Mouse (Mus musculus) ovary, postnatal 36 days (tissue): Measurements from ENCODE around the gene Pllp.

Experiments used
- DNase-seq: peaks from one replicate; pipeline ENCODE4 v3.0.0; 2022; ENCODE audit warnings: low spot score, mixed read lengths

The Pllp gene

DNA sequence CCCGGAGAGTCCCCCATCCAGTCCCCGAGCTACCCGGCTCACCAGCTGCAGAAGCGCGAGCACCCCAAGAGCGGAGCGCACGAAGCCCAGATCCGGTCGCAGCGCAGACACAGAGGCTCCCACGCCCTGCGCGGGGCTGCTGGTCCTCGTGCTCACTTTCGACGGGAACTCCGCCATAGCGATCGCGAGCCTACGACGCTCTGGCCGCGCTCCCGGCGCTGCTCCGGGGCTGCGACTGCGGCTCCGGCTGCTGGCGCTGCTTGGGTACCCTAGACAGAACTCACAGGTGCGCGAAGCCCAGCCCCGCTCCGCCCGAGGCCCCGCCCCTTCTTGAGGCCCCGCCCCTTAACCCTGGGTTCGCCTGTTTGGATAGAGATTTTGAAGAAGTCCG, at the start of gene Pllp:
Pllp (minus strand) TSS at position 285 of the 391 bp plus-strand sequence.
- peak; percentile 43 for DNase-seq

DNA sequence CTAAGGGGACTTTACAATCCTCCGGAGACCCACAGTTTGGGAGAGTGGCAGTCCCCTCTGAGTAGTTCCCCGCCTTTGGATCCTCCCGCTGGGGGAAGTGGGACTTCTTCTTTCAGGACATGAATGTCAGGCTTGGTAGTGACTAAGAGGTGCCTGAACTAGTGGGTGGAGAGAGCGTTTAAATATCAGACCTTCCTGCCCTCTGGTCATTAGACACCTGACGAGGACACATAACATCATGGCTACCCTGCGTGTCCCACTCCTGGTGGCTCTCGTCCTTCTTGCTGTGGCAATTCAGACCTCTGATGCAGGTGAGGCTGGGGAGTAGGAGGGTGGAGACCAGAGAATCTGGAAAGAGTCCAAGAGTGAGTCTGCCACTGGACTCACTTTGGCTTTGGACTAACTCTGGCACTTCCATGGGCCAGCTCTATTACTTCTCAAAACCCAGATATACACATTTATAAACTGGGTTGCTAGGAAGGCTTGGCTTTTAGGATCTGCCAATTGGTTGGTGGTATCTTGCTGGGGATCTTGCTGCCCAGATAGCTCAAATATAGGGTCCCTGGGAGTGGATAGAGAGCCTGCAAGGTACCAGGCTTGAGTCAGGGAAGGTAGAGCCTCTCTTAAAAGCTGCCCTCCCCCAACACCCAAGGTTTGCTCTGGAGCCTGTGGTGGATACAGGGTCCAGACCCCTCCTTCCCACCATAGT, 49.6 kb upstream of the Pllp start, which contains the start of gene Ccl22:
Ccl22 (plus strand) TSS at position 115 of the 709 bp plus-strand sequence.
- DNase-seq: no peak

DNA sequence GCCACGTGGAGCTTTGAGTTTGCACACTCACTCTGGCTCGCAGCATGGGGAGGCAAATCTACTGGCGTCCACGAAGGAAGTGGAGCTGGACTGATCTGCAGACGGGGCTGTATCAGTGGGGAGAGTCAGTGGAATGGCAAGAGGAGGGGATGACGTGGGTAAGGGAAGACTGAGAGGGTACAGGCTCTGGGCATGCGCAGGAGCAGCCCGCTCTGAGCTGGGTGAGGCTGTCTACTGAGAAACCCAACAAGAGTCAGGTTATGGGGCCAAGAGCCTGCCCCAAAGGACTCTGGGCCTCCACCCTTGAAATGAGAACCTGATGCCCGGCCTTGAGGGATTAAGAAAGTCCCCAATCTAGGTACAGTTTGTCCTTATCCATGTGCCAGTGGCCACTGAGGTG, 48.9 kb upstream of the Pllp start:
- no peak for DNase-seq

DNA sequence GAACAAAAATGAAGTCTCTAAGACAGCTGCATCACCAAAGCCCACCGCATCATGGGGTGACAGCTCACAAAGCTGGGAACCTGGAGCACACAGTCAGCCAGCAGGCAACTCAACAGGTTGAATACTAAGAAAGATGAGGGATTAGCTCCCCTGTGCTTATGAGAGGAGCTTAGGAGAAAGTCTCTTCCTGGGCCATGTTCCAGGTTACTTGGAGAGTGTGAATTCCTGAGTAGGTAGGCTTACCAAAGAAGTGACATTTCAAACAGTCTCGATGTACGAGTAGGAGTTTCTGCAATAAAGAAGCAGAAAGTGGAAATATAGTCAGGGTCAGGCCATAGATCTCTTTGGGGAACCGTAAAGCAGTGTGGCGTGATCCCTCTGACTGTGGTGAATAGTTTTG, 48.4 kb upstream of the Pllp start:
- no peak for DNase-seq

DNA sequence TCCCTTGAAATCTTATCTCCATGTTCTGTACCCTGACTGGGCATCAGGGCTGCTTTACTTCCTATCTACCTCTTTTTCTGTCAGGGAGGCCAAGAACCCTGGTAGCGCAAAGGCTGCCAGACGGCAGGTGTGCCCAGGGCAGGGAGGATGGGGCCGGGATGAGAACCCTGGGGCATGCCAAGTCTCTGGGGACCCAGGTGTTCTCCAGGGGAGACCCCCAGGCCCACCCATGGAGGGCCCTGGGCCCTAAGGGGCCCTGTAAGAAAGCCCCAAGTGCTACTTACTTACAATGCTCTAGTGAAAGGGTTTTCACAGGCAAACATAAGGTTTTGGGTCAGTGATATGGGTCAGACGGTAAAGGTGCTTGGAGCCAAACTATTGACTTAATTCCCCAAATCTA, 45.6 kb upstream of the Pllp start:
- no peak for DNase-seq

DNA sequence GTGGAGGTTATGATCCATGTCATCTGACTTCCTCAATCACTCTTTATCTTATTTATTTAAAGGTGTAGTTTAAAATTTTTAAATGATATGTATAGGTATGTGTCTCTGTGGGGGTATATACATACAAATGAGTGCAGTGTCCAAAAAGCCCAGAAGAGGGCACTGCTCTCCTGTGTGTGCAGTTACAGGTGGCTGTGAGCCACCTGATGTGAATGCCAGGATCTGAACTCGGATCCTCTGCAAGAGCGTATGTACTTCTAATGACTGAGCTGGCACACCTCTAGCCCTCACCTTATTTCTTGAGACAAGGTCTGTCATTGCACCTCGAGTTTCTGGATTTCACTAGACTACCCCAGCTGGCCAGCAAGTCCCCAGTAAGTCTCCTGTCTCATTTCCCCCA, 44.5 kb upstream of the Pllp start:
- no peak for DNase-seq

DNA sequence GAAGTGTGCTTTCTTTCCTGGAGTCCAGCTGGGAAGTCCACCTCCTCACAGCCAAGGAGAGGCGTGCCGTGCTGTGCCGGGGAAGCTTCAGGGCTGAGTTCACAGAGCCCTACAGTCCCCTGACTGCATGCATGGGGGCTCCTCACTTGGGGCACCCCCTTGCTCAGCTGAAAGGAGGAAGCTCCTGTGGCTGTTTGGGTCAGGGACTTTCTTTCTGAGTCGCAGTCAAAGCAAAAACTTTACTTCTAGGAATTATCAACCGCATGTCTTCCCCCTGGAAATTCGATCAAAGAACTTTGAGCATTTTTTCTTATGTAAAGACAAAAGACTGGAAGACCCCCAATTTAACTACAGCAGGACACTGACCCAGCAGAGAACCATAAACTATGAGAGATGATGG, 43.8 kb upstream of the Pllp start:
- DNase-seq: no peak

DNA sequence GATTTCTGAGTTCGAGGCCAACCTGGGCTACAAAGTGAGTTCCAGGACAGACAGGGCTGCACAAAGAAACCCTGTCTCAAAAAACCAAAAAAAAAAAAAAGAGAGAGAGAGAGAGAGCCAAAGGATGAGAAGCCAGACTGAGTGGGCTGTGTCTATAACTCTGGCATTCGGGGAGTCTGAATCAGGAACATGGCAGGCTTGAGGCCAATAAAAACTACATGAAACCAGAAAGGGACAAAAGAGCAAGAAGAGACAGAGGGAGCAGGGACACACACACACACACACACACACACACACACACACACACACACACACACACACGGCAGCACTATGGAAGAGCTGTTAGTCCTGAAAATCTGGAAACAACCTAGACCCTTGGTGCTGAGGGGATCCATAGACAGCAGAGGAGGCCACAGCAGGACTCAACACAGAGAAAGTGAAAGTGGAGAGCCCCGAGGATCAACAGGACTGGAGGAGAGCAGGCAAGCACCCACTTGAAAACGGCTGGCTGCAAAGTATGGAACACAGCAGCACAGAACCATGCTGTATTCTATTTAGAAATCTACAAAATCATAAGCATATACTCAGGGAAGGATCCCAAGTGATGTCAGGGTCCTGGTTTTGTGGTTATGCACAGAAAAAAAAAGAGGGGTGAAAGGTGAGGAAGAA, 39.5 kb upstream of the Pllp start:
- DNase-seq: peak; percentile 17

DNA sequence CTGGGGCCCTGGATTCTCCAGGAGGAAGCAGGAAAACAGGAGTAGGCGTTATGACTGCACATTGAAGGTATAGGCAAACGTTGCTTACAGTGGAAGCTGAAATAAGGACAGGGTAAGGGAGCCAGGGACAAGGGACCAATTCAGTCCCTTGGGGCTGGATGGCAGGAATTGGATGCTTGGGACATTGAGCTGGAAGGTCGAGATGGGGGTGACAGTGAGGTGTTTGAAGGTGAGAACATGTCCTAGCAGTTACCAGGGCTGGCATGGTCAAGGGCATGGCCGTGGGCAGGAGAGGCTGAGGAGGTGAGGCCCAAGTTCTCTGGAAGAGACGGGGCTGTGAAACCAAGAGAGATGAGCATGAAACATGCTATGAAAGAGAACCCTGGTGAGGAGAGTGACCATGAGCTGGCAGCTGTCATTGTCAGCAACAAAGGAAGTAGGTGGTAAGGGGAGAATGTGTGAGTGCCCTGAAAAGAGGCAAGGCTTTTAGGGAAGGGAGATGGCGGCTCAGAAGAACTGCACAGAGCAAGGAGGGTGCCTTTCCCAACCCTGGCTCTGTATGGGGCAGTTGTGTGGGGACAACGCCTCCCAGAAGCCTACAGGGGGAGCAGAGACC, 38.8 kb upstream of the Pllp start:
- DNase-seq: no peak

DNA sequence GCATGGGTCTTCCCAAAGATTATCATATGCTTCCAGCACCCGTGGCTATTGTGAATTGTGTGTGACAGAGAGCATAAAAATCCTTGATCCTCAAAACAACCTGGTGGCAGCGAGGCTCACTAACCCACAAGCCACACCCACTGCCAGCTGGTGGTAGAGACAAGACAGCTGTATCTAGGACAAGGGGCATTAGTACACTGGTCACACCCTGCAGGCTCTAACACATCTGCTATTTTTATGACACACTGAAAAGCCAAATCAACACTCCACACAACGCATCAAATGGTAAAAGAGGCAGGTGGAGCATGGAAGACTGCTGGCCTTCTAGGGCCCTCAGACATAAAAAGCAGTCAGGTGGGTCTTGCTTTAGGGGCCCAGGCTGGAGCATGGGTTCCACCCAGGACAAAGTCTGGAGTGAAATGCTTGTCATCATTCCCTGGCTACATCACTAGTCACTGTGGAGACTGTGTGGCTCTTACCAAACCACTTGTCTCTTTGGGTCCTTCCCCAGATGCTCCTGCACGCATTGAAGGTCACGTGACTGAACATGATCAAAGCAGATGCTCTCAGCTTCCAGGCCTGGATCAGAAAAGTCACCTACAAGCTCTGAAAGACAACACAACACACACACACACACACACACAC, 37.9 kb upstream of the Pllp start:
- DNase-seq: no peak

DNA sequence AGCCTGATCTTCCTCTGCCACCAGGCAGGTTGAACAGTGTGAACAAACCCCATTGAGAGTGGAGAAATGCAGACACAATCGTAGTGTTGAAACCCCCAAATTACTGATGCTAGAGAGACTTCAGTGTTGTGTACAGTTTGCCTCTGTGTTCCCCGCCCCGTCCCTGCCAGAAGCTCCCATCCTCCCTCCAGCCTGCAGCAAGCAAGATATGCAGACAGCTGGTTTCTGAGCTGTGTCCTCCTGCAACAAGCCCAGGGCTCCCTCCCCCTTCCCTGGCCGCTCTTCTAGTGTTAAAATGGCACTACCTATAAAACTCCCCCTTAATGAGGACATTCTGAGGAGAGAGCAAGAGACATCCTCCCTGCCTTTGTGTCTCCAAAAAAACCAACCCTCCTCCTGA, 33.2 kb upstream of the Pllp start:
- no peak for DNase-seq

DNA sequence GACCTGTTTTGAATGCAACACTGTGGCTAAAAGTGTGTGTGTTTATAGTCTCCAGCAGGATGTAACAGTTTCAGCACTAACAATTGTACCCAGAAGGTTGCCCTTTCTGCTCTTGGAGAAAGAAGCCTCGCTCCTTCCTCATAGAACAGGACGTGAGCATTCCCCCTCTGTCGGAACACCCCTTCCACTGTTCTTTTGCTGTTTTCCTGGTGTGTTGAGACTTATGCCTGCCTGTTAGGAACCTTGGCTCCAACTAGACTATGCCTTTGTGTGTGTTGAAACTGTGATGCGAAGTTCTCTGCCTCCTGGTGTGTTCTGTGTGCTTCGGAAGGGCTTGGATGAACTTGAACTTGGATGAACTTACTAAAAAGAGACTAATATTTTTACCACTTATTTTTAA, 29.9 kb upstream of the Pllp start:
- no peak for DNase-seq

DNA sequence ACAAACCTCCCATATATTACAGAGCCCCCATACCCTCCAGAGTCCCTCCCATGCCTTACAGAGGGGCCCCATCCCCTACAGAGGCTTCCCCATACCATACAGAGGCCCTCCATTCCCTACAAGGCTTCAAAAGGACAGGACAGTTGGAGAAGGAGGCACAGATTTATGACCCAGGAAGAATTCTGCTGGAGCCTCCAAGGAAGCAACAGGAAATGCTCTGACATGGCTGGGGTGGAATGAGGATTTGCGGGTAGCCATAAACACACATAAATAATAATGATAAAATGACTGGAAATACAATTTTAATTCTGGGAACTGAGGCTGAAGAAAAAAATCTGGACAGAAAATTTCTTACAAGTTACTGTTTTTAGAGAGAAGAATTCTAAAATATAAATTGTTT, 20.8 kb upstream of the Pllp start:
- no peak for DNase-seq

DNA sequence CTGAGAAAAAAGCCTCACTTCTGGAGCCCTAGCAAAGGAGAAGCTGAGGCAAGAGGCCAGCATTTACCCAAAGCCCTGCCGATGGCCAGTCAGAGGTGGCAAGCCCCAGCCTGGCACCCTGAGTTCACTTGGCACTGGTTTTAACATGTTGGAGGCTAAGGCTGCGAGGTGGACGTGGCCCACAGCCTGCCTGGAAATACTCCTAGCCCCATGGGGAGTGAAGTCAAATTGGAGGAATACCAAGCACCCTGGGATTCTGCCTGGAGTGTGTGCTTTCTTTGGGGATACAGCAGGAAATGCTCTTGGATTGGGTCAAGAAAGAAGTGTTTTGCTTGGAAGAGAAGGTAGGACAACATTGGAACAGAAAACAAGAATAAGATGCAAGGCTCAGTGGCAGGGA, 19.8 kb upstream of the Pllp start:
- no peak for DNase-seq

DNA sequence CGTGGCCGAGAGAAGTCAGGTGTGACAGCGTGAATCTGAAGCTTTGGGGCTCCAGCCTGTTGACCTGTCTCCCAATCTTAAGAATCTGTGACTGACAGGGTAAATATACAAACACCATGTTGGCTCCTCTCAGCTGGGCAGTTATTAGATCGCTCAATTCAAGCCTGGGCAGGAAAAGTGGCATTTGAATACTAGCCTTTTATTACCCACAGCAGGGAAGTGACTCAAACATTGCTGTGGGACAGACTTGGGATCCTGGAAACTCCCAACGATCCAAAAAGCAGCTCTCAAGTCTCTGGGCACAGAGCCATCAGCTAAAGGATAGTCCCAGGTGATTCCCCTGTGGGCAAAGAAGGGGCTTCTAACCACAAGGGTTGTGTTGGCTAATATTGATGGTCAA, 18.5 kb upstream of the Pllp start:
- no peak for DNase-seq

DNA sequence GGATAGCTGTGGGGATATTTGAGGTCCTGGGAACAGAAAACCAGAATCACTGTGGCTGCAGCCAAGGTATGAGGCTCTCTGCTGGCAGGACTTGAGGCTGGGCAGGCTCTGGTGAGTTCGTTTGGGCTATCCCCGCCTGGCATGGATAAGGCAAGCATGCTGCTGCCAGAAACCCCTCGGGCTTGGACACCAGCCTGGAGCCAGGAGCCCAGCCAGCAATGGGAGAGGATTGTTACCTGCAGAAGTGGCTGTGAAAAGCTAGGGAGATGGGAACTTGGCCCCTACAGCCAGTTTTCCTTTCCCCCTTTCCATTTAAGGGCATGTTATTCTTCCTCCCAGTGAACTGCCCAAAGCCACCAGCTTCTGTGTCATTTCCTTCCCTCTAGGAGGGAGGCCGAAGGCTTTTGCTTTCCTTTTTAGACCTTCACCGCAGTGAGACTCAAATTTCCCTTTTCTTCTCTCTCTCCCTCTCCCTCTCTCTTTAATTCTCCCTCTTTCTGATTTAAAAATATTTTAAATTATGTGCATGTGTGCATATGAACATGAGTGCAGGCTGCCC, 15.2 kb upstream of the Pllp start:
- peak; percentile 48 for DNase-seq

DNA sequence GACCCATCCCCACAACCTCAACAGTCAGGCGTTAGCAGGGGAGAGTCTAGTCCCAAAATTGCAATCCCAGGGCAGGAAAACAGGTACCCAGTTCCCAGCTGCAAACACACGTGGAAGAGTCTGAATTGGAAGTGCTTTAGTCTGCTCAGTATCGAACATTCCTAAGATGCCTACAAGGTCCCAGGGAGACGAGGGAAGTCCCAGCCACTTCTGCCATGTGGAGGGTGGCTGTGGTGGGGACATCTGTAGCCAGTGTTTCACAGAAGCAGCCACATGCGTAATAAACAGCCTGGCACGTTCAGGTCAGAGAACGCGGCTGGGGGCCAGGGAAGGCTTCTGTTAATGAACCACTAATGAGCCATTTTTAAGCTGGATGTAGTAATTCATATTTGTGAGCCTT, 14.3 kb upstream of the Pllp start:
- no peak for DNase-seq

DNA sequence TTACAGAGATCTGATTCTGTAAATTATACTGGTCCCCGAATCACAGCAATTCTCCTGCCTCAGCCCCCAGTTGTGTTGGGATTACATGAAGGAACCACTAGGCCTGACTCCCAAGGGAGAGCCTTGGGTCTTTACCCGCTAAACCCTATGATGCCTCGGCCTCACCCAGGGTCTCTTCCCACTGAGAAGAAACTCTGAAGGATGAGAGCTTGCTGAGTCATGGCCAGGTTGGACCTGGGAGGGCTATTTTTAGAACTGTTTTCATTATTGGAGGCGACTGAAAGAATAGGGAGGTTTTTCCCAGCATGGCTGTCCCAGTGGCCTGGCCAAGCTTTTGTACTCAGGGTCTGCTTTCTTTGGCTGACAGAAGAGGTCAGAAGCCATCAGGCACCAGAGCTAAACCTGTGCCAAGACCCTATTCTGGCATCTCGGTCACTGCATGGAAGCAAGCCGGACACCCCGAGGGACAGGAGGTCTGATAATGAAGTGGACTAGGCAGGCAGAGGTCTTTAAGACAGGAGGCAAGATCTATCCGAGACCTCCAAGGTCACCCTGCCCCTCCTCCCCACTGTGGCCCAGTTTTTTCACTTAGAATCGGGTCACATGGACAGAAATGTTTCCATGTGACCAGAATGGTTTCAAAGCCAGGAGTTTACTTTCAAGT, 10.8 kb upstream of the Pllp start:
- peak; percentile 32 for DNase-seq

DNA sequence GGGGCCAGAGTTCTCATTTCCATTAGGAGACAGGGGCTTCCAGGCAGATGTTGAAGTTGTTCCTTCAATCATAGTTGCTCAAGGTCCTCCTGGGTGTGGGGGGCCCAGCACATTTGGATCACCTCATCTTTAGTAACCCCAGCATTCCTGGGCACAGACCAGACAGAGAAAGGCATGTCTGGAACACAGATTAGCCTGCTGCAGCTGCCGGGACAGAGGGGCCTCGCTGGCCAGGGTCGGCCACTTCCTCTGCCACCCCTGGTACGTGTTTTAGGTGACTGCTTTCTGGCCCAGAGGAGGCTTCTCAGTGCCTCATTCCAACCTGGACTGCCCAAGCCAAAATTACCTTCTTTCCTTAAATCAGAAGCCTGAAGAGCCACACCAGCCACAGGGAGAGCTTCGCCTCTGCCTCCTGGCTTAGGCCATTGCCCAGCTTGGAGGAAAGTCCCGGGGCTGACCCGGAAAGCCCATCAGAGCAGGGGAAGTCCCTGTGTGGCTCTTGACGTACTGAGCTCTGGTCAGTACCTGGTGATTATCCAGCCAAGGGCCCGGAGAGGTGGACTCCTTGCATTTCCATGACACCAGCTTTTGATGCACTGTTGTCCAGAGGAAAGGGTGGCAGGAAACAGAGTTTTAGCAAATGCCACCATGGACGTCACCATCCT, 9.6 kb upstream of the Pllp start:
- no peak for DNase-seq

DNA sequence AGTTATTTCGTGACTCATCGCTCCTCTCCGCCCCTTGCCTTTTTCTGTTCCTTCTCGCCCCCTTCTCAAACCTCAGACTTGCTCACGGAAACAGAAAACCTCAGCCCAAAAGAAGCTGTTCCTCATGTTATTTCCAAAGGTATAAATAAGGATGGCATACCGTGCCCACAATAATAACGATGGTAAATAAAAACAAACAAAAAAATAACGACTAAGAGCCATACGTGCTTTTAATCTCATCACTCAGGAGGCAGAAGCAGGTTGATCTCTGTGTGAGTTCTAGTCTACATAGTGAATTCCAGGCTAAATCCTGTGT, 8.5 kb upstream of the Pllp start:
- no peak for DNase-seq

DNA sequence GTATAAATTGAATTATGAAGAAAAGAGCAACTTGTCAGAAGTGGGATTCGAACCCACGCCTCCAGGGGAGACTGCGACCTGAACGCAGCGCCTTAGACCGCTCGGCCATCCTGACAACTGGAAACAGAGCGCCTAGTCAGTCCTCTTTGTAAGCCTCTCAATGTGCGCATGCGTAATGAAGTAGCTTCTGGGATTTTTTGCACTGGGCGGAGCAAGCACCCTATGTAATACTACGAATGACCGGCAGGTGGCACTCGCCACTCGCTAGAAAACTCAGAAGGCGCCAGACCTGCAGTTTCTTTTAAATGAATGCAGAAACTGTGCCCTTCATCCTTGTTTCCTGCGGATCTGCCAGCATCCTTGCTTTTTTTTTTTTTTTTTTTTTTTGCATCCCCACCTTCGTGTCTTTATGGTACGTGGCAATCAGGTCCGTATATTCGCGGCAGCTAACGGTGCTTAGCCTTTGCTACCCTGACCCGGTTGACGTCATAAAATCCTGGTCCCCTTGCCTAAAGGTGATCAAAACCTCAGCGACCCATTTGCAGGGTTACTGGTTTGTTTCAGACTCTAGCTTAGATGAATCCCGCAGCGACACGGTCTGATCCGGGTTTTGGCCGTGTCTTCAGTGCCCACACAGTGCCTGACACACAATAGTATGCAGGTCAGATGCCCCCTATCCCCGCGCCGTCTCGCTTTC, 8.0 kb upstream of the Pllp start:
- DNase-seq: peak; percentile 97
